Mouse (Mus musculus): ENCODE measurements around the gene Egln2. TPM values are rescaled to one million over a fixed set of nuclear protein-coding genes. Genes with fewer than 3 reads are reported as not detected.

The Egln2 gene
- total RNA-seq, 2 experiments from 2014 or later = 22.1 to 23.6 TPM

GRCm38 (mm10) chr7:27178324-27179216 lies 12.0 kb upstream of the Egln2 start, which contains the start of gene Rab4b:
TSS of gene Rab4b (minus strand) at chr7:27178896.
- ATAC-seq (replicated peaks; ENCODE audit: low FRiP score, low TSS enrichment, poor library complexity, severe bottlenecking) = peak; percentile 96

GRCm38 (mm10) chr7:27177942-27178323 lies 11.3 kb upstream of the Egln2 start:
- no peak for ATAC-seq (replicated peaks; ENCODE audit: low FRiP score, low TSS enrichment, poor library complexity, severe bottlenecking)

GRCm38 (mm10) chr7:27174896-27175295 lies 8.3 kb upstream of the Egln2 start:
- ATAC-seq (replicated peaks; ENCODE audit: low FRiP score, low TSS enrichment, poor library complexity, severe bottlenecking) = no peak

- ATAC-seq (replicated peaks; ENCODE audit: low FRiP score, low TSS enrichment, poor library complexity, severe bottlenecking) = no peak
Observed at GRCm38 (mm10) chr7:27174496-27174895, 7.9 kb upstream of the Egln2 start.

GRCm38 (mm10) chr7:27170981-27171380 lies 4.4 kb upstream of the Egln2 start:
- no peak for ATAC-seq (replicated peaks; ENCODE audit: low FRiP score, low TSS enrichment, poor library complexity, severe bottlenecking)

GRCm38 (mm10) chr7:27168371-27168770 lies 1.8 kb upstream of the Egln2 start:
- ATAC-seq (replicated peaks; ENCODE audit: low FRiP score, low TSS enrichment, poor library complexity, severe bottlenecking) = no peak

GRCm38 (mm10) chr7:27167475-27168094 lies 983 bp upstream of the Egln2 start:
- ATAC-seq (replicated peaks; ENCODE audit: low FRiP score, low TSS enrichment, poor library complexity, severe bottlenecking) = no peak

- peak; percentile 49 for ATAC-seq (replicated peaks; ENCODE audit: low FRiP score, low TSS enrichment, poor library complexity, severe bottlenecking)
Observed at GRCm38 (mm10) chr7:27166229-27166613, 381 bp downstream of the Egln2 start.

- ATAC-seq (replicated peaks; ENCODE audit: low FRiP score, low TSS enrichment, poor library complexity, severe bottlenecking) = no peak
Observed at GRCm38 (mm10) chr7:27165696-27166095, 906 bp downstream of the Egln2 start.

GRCm38 (mm10) chr7:27165007-27165655 lies 1.5 kb downstream of the Egln2 start:
- ATAC-seq (replicated peaks; ENCODE audit: low FRiP score, low TSS enrichment, poor library complexity, severe bottlenecking) = no peak

GRCm38 (mm10) chr7:27164112-27164947 lies 2.3 kb downstream of the Egln2 start:
- ATAC-seq (replicated peaks; ENCODE audit: low FRiP score, low TSS enrichment, poor library complexity, severe bottlenecking) = no peak

GRCm38 (mm10) chr7:27163450-27163805 lies 3.2 kb downstream of the Egln2 start:
- ATAC-seq (replicated peaks; ENCODE audit: low FRiP score, low TSS enrichment, poor library complexity, severe bottlenecking) = no peak

- ATAC-seq (replicated peaks; ENCODE audit: low FRiP score, low TSS enrichment, poor library complexity, severe bottlenecking) = no peak
Observed at GRCm38 (mm10) chr7:27162780-27163449, 3.7 kb downstream of the Egln2 start.

GRCm38 (mm10) chr7:27161744-27162143 lies 4.9 kb downstream of the Egln2 start:
- no peak for ATAC-seq (replicated peaks; ENCODE audit: low FRiP score, low TSS enrichment, poor library complexity, severe bottlenecking)

- no peak for ATAC-seq (replicated peaks; ENCODE audit: low FRiP score, low TSS enrichment, poor library complexity, severe bottlenecking)
Observed at GRCm38 (mm10) chr7:27160921-27161320, 5.7 kb downstream of the Egln2 start.

GRCm38 (mm10) chr7:27159882-27160281 lies 6.7 kb downstream of the Egln2 start:
- peak; percentile 83 for ATAC-seq (replicated peaks; ENCODE audit: low FRiP score, low TSS enrichment, poor library complexity, severe bottlenecking)

GRCm38 (mm10) chr7:27159256-27159655 lies 7.3 kb downstream of the Egln2 start:
- no peak for ATAC-seq (replicated peaks; ENCODE audit: low FRiP score, low TSS enrichment, poor library complexity, severe bottlenecking)

- no peak for ATAC-seq (replicated peaks; ENCODE audit: low FRiP score, low TSS enrichment, poor library complexity, severe bottlenecking)
Observed at GRCm38 (mm10) chr7:27158171-27158570, 8.4 kb downstream of the Egln2 start.

- no peak for ATAC-seq (replicated peaks; ENCODE audit: low FRiP score, low TSS enrichment, poor library complexity, severe bottlenecking)
Observed at GRCm38 (mm10) chr7:27156005-27156404, 10.6 kb downstream of the Egln2 start.

Data from megakaryocyte-erythroid progenitor cell, adult 5-6 weeks (primary cell).